Mouse (Mus musculus) brain, embryonic 14.5 days (tissue): ENCODE measurements around the gene Ush2a.

Experiments used
- CTCF ChIP-seq: fragments of 200-500 bp; IDR thresholded peaks from 2 replicates; pipeline ENCODE4 v1.5.1; 2012; ENCODE audit warnings: inconsistent platforms, mild to moderate bottlenecking, moderate library complexity, borderline replicate concordance; ENCODE audit not compliant: insufficient read depth, insufficient read length; ENCODE audit errors: extremely low read depth
- POLR2A ChIP-seq: fragments of 200-500 bp; IDR thresholded peaks from 2 replicates; pipeline ENCODE4 v1.6.1; 2012; ENCODE audit warnings: mild to moderate bottlenecking, inconsistent platforms, borderline replicate concordance; ENCODE audit not compliant: poor library complexity, insufficient read depth, insufficient read length, severe bottlenecking; ENCODE audit errors: extremely low read depth

- TF ChIP-seq POLR2A (no peak), CTCF (no peak)
Measured at GRCm38 (mm10) chr1:188576246-188576747, 314.5 kb downstream of the Ush2a start.
